Mouse (Mus musculus): ENCODE results near the gene Hvcn1.
A peak's percentile ranks its signal among the peaks of the same experiment; 100 is the strongest.
"Not testable (repeated sequence)": the region's sequence is repeated elsewhere in the genome, so short reads cannot be mapped to it uniquely, and the experiment has no call there.

Hvcn1 gene

DNA sequence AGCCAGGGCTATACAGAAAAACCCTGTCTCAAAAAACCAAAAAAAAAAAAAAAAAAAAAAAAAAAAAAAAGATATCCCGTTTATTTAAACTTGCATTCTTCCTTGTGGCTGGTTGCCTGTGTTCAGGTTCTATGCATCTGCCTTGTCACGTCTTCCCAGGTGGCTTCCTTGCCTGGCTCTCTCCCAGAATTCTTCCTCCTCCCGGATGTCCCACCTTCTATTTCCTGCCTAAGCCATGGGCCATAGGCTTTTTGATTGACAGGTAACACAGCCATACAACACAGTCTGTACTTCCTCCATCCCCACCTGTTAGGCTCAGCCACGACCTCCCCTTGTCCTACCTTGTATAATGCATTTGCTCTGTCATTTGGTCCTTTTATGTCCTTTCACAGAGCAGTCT lies at the start of gene Hvcn1:
Hvcn1 (plus strand) TSS at position 330 of the 400 bp plus-strand sequence.
- no peak for DNase-seq (ENCODE audit: low read depth, low spot score)

DNA sequence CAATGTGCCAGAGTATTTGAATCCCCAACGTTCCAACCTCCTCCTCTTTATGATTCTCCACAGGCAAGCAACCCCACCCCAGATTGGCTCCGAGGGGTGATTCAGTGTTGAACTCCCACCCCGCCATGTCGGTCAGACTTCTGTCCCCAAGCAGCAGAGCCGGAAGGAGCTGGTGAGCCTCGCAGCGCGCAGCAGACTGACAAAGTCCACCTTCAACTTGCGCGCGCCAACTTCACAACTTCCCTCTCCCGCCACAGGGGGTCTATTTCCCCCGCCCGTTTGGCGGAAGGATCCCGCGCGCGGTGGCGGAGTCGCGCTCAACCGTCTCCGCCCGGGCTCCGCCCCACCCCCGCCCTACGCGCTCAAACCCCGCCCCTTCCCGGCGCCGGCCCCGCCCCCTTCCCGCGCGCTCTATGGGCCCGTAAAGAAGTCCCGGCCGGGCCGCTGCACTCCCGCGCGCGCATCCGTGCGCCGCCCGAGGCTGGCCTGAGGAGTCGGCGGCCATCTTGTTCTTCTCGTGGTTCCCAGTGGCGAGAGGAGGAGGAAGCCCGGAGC lies 48.7 kb upstream of the Hvcn1 start, which contains the start of gene Ppp1cc:
Ppp1cc (plus strand) TSS at position 452 of the 555 bp plus-strand sequence.
- DNase-seq (ENCODE audit: low read depth, low spot score): peak; percentile 90

DNA sequence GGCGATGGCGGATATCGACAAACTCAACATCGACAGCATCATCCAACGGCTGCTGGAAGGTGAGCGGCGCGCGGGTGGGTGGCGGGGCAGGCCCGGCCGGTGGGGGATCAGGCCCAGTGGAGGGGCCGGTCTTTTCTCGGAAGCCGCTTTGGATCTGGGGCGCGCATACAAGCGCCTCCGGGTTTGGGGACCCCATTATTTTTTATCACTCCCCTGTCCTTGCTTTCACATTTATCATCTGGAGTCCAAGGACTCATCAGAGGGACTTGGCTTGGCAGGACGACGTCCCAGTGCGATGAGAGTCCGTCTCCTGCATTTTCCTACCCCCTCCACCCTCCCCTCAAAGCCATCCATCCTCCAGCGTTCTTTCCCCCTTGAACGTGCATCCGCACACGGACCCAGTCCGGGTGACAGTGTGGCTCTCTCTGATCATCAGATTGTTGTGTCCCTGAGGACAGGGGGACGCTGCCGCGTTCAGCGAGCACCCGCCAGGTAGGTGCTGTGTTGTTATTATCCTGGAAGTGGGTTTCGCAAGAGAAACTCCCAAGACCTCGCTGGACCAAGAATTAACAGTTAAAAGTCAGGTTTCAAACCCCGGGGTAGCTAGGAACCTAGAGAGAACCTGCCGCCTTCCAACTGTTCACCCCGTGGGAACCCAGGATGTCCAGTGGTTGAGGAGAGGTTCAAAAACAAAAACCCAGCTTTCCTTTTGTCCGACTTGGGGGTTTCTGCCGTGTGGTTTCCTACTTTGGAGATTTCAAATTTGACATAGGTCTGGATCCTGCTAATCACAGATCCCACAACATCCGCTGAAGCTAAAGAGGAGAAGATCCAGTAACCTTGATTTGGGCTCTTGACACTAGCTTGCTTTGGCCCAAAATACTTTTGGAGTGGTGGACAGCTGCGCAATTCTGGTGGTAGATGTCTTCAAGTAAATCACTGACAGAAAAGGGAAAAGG lies 47.8 kb upstream of the Hvcn1 start:
- DNase-seq (ENCODE audit: low read depth, low spot score): no peak

DNA sequence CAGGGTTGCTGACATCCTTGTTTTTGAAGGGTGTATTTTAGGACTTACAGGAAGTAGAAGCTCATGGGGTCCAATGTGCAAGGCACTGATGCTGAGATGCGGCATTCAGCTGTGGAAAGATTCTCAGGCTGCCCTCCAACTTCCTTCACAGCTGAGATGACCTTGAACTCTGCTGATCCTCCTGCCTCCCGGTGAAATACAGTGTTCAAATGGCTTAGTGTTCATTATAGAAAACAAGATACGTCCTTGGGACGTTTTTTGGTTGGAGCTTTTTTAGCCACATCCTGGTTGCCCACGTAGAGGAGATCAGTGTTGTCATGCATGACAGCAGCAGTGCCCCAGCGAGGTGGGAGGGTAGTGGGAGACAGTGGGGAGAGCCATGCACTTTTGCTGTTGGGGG lies 43.4 kb upstream of the Hvcn1 start:
- no peak for DNase-seq (ENCODE audit: low read depth, low spot score)

DNA sequence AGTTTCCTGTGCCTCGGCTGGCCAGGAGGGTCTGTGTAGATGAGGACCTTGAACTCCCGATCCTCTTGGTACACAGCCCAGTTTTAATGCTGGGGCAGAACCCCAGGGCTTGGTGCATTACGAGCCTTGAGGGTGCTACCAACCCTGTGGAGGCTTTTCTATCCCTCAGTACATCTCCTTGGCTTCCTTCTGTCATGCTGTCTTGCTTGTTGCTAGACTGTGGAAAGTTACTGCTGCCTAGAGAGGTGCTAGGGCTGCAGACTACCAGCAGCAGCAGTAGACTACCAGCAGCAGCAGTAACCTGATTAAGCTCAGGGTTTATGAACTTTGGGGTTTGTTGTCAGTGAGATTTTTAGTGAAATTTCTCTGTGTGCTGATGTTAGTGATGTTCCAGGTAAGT lies 42.6 kb upstream of the Hvcn1 start:
- no peak for DNase-seq (ENCODE audit: low read depth, low spot score)

DNA sequence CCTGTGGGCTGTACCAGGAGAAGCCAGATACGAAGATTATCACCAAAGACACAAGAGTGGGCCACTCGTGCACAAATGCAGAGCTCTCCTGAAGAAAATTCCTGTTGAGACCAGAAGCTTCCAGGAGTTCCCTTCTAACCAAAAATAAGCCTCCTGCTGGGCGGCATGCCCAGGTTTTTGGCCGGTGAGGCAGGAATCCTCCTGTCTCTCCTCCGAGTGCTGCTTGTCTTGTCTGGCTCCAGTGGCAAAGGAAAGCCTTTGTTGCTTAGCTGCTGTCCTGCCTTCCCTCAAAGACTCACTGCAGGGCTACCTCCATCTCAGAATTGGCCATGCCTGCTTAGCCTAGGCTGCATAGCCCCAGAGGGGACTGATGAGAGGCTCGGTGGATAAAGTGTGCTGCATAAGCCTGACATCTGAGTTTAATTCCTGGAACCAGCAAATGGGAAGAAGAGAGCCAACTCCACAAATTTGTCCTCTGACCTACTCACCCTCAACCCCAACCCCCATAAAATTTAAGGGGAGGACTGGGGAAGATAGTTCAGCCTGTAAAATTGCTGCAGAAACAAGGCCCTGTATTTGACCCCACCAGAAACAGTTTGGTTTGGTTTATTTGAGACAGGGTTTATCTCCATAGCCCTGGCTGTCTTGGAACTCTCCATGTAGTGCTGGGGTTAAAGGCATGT lies 41.2 kb upstream of the Hvcn1 start:
- DNase-seq (ENCODE audit: low read depth, low spot score): no peak

DNA sequence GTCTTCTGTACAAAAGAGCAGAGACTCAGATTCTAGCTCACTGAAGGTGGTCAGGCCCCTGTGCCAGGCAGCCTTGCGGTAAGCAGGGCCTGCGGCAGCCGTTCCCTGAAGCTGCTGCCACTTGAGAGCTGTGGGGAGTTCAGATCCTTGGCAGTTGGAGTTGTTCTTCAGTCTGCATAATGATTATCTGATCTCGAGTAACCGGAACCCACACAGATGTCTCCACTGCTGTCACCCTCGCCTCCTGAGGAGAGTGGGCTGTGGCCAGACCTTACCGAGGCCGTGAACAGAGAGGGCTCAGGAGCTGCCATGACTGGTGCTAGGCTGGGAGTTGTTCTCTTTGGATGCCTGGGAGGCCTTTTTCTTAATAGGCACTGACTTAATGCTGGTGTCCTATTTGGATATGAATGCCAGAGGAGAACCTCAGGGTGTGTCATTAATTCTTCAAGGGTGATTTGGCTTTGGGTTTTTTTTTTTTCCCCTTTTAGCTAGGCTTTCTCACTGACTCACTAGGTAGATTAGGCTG lies 39.9 kb upstream of the Hvcn1 start:
- peak; percentile 37 for DNase-seq (ENCODE audit: low read depth, low spot score)

DNA sequence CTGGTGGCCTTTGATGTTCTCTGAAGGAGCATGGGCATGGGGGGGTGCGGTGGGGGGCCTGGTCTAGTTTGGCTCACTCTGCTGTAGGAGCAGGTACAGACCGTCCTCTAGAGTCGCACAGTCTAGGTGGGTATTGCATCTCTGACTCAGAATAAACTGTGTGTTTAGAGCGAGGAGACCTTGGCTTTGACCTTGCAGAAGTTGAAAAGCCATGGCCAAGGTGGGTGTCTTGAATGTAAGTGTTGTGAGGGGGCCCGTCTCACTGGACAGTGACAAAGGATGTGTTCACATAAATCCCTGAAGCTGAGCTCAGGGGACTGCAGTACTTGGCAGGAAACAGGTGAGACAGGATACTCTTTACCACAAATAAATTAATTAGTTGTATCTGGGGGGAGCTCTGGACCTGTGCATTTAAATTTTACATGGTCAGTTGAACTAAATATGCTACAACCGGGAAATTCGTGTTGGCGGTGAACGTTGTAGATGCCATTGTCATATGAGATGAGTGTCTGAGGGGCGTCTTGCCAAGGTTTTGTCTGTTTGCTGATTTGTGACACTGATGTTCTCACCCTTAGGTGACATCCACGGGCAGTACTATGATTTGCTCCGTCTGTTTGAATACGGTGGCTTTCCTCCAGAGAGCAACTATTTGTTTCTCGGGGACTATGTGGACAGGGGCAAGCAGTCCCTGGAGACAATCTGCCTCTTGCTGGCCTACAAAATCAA lies 38.1 kb upstream of the Hvcn1 start:
- no peak for DNase-seq (ENCODE audit: low read depth, low spot score)

DNA sequence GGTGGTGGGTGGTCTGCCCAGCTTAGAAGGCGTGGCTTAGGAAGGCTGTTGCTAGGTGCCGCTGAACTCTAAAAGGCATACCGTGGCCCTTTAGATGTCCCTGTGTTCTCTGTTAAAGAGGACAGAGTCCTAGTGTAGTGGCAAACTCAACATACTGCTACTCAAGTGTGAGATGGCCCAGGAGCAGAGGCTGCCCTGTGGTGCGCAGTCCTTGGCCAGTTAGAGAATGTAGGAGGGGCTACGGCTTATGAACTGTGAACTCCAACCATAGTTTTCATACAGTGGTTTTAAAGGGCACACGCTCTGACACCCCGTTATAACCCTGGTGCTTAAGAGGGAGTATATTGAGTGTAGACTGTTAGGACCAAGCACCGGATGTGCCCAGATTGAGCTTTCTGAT lies 35.5 kb upstream of the Hvcn1 start:
- DNase-seq (ENCODE audit: low read depth, low spot score): no peak

DNA sequence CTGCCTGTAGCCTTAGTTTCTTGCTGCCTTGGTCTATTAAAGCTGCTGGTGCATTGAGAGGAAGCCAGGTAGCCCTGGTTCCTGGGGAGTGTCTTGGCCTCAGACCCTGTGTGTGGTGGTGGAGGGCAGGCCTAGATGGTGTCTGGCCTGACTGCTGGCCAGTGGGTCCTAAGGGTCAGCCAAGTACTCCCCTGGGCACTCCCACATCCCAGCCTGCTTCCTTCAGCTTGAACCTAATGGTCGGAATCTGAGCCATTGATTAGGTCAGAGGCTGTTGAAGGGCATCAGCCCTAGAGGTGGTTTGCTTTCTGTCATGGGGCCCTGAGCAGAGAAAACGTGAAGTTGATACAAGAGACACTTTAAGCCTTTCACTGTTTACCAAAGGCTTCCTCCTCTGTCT lies 31.2 kb upstream of the Hvcn1 start:
- no peak for DNase-seq (ENCODE audit: low read depth, low spot score)

DNA sequence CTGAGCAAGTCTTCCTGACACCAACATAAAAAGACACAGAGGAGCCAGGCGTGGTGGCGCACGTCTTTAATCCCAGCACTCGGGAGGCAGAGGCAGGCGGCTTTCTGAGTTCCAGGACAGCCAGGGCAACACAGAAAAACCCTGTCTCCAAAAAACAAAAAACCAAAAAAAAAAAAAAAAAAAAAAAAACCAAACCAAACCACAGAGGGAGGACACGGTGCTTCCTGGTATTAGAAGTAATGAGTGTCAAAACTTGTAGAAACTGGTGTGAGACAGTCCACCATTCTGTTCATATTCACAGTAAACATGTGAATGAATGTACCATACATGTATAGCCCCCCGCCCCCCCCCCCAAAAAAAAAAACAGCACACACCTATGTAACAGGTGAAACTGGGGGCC lies 30.6 kb upstream of the Hvcn1 start:
- DNase-seq (ENCODE audit: low read depth, low spot score): no peak

DNA sequence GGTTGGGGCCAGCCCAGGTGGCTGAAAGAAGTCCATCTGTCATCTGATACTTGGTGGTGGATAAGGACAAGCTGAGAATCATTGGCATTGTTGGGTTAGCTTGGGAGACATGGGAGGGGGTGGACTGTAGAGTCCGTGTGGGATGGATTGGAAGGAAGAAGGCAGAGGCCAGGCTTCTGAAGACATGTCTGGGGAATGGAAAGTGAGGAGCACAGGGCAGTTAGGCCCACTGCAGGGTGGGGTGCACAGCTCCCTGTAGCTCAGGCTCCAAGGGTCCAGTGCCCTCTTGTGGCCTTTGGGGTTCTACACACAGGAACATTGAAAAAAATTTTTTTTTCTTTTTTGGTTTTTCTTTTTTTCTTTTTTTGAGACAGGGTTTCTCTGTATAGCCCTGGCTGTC lies 30.2 kb upstream of the Hvcn1 start:
- peak; percentile 45 for DNase-seq (ENCODE audit: low read depth, low spot score)

DNA sequence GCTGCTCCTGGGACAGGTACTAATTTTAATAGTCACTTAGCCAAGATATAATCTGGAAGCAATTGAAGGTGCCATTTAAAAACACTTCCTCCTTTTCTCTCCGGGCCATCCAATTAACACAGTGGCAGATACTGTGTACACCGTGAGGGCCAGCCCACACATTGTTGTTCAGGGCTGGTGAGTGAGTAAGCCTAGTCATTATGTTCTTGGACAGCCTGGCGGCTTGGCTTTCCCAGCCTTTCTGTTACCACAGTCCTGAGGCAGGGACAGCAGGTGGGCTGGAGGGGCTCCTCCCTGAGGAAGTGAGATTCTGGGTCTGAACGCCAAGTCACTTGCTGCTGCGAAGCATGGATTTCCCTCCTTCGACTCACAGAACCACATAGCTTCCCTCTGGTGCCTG lies 26.9 kb upstream of the Hvcn1 start:
- DNase-seq (ENCODE audit: low read depth, low spot score): no peak

DNA sequence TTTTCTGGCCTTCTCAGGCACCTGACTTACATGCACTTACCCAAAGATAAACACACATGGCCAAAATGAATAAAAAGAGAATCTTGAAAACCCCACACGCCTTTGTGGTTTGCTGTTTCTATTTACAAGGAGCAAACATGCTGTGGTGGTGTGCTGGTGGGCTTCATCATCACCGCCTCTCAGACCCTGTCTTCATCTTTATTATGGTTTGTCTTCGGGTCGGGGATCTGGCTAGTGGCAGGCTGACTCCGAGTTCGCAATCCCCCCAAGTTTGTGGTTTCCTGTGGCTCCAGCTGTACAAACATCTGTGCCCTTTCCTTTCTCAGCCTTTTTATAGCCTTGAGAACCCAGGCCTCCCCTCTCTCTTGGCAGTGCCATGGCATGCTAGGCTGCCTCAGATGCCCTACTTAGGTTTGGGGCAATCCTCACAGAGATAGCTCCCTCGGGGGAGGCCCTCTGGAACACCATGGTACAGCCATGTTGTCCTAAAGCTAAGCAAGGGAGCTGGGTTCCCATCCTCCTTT lies 22.3 kb upstream of the Hvcn1 start:
- DNase-seq (ENCODE audit: low read depth, low spot score): no peak

DNA sequence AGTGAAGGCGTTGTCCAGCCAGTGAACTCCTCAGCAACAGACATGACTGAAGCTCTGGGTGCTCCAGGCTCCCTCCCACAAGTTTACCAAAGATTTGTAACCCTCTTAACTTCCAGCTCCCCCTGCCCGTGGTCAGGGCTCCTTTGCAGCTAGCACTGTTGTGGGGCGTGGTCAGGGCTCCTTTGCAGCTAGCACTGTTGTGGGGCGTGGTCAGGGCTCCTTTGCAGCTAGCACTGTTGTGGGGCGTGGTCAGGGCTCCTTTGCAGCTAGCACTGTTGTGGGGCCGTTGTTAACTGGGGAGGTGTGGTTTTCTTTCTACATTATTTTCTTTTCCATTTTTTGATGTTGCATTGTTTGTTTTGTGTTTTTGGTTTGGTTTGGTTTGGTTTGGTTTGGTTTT lies 21.7 kb upstream of the Hvcn1 start:
- not testable (repeated sequence) for DNase-seq (ENCODE audit: low read depth, low spot score)

DNA sequence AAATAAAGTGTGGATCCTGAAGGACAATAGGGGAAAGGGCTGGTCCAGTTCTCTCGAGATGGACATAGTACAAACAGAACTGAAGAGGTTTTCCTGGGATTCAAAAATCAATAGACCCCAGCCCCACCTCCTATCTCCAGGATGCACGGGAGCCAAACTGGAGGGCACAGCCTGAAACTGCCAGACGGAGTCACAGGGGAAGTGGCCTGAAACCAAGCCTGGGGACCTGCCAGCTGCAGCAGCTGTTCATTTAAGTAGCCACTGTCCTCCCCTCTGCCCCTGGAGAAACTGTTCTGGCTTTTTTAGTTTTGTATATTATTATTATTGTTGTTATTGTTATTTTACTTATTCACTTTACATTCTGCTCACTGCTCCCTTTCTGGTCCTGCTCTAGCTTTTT lies 17.5 kb upstream of the Hvcn1 start:
- no peak for DNase-seq (ENCODE audit: low read depth, low spot score)

DNA sequence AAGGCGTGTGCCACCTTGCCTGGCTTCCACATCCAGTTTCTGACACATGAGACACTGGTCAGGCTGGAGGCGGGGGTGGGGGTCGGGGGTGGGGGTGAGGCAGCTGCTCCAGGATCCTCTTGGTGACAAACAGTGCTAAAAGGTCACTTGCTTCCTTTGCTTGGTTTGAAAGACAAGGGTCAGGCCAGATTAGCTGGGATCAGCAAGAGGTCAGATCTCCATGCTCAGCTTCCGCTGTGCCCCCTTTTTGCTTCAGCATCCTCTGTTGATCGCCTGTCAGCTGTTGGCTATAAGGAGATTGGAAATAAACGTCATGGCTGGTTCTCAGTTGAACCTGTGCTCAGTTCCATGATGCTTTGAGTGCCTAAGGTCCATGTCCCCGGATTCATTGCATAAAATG lies 16.1 kb upstream of the Hvcn1 start:
- no peak for DNase-seq (ENCODE audit: low read depth, low spot score)

DNA sequence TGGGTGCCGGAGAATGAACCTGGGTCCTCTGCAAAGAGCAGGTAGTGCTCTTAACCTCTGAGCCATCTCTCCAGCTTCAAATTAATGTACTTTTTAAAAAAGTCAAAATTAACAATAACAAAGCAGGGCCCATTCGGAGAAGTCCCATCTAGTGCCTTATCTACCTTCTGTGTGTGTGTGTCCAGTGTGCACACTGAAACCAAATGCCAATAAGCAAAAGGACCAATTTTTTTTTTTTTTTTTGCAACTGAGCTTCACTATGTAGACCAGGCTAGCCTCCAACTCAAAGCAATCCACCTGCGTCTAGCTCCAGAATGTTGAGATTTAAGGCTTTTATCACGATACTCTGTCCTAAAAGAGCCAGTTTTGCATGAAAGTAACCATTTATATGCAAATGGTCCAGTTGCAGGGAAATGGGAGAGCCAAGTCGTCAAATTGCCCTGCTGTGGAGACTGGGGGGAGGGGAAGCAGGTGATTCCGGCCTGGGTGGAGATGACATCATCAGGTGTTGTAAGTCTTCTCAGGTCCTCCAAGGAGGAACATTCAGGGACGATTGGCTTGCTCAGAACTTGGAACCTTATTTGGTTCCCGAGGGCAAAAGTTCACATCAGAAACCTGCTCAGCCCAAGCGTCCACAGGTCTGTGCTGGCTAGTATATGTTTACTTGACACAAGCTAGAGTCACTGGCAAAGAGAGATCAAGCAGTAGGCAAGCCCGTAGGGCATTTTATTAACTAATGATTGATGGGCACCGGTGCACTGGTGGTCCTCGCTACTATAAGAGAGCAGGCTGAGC lies 15.1 kb upstream of the Hvcn1 start:
- no peak for DNase-seq (ENCODE audit: low read depth, low spot score)

DNA sequence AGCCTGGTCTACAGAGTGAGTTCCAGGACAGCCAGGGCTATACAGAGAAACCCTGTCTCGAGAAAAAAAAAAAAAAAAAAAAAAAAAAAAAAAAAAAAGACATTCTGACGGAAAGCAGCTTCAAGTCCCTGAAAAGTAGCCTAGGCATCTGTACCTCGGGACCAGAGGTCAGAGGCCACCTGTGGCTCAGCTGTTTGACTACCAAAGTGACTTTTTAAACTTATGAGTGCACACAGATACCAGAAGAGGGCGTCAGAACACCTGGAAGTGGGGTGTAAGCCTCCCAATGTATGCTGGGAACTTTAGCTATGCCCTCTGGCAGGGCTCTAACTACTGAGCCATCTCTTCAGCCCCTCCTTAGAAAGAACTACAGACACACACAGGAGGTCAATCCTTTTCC lies 14.3 kb upstream of the Hvcn1 start:
- DNase-seq (ENCODE audit: low read depth, low spot score): no peak

DNA sequence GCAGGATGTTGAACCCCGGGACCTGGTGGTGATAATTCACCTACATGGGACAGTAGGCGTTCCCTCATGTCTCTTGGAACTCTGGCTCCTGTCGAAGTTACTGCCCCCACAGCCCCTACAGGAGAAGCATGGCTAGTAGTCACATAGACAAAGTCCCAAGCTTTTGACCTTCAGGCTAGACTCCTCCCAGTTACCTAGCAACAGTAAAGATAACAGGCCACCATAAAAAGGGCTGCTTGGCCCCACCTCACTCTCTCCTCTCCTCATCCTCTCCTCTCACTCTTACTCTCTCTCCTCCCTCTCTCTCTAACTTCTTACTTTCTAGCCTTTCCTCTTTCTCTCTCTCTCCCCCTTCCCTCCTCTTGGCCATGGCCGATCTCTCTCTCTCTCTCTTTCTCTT lies 5.7 kb upstream of the Hvcn1 start:
- DNase-seq (ENCODE audit: low read depth, low spot score): no peak

DNA sequence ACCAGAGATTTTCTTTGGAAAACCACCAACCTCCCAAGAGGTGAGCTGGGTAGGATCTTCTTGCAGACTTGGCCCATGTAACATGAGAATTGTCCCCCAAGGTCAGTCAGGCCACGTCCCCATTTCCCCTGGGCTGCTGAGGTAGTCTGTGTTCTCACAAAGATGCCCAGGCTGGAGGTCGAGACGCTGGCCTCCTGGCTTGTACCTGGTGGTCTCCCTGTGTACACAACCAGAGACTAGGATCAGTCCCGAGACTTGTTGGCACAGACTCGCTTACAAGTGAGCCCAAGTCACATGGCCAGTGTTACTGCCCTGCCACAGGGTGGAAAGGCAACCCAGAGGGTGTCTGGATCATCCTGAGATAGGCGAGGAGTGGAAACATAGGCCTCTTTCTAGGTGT lies 4.7 kb upstream of the Hvcn1 start:
- no peak for DNase-seq (ENCODE audit: low read depth, low spot score)
